Mouse (Mus musculus) liver, embryonic 15.5 days (tissue): ENCODE results near the gene Zscan4c. TPM values are rescaled to one million over a fixed set of nuclear protein-coding genes. Genes with fewer than 3 reads are reported as not detected.
"Not testable (repeated sequence)": the region's sequence is repeated elsewhere in the genome, so short reads cannot be mapped to it uniquely, and the experiment has no call there.

ENCODE experiments used
- ATAC-seq: fragments of 200-750 bp; cut with Nextera tagmentation; 2 replicates; pipeline ENCODE4 v1.8.0; 2017; ENCODE audit warnings: moderate number of reproducible peaks, mild to moderate bottlenecking, moderate library complexity; ENCODE audit not compliant: insufficient read depth
- H3K27ac ChIP-seq: fragments of 300-500 bp; sonication (generic); replicated peaks from 2 replicates; pipeline ENCODE4 v1.5.1; 2015; ENCODE audit warnings: mild to moderate bottlenecking, inconsistent platforms
- H3K27me3 ChIP-seq: fragments of 300-500 bp; sonication (generic); 2 replicates; pipeline ENCODE4 v1.6.1; 2015; ENCODE audit warnings: mild to moderate bottlenecking, inconsistent platforms
- H3K36me3 ChIP-seq: fragments of 300-500 bp; sonication (generic); replicated peaks from 2 replicates; pipeline ENCODE4 v1.6.1; 2015; ENCODE audit warnings: moderate library complexity, mild to moderate bottlenecking, inconsistent platforms
- H3K4me1 ChIP-seq: fragments of 300-500 bp; sonication (generic); replicated peaks from 2 replicates; pipeline ENCODE4 v1.6.1; 2015; ENCODE audit warnings: inconsistent platforms
- H3K4me2 ChIP-seq: fragments of 300-500 bp; sonication (generic); 2 replicates; pipeline ENCODE4 v1.6.1; 2015; ENCODE audit warnings: moderate library complexity, mild to moderate bottlenecking, inconsistent platforms
- H3K4me3 ChIP-seq: fragments of 300-500 bp; sonication (generic); replicated peaks from 2 replicates; pipeline ENCODE4 v1.5.1; 2015; ENCODE audit warnings: mild to moderate bottlenecking, inconsistent platforms
- H3K9ac ChIP-seq: fragments of 300-500 bp; sonication (generic); 2 replicates; pipeline ENCODE4 v1.6.1; 2015; ENCODE audit warnings: moderate library complexity, mild to moderate bottlenecking, inconsistent platforms
- H3K9me3 ChIP-seq: fragments of 300-500 bp; sonication (generic); replicated peaks from 2 replicates; pipeline ENCODE4 v1.6.1; 2016; ENCODE audit warnings: inconsistent platforms
- WGBS: fragments of 180-500 bp; shearing (Covaris S2); methylation state at CpG from one replicate; pipeline ENCODE4 v1.1.7; 2015; ENCODE audit warnings: mixed read lengths; ENCODE audit not compliant: insufficient replicate concordance; 5-methylcytosine and 5-hydroxymethylcytosine counted together
- microRNA-seq: library from miRNA; unstranded; fragments of <30 nt; microRNA quantifications from one replicate; pipeline ENCODE4, GENCODE M21; 2016
- polyA plus RNA-seq: library from polyadenylated mRNA; unstranded; fragments of >200 nt; fragmentation: Nextera tagmentation; extraction: Ambion mirVana; gene quantifications from 2 replicates; pipeline ENCODE4 v1.2.1, GENCODE M21; 2015

Zscan4c gene
- polyA plus RNA-seq: not detected in 2 replicates

DNA sequence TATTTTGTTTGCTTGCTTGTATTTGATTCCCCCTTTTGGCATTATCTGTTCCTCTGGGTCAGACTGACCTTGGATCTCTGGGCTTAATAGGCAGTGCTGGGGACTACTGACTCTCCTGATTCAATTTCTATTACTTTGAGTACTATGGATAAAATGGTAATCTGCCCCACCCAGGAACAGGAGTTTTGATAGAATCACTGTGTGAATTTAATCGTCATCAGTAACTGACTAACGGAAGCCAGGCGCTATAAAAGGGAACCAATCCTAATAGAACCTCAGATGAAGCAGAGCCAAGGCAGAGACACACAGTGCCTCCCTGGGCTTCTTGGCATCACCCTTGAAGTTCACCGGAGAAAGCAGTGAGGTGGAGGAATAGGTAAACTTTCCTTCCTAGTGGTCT, at the start of gene Zscan4c:
TSS of gene Zscan4c (plus strand) at position 301 of the 400 bp plus-strand sequence.
- H3K27ac ChIP-seq, H3K36me3 ChIP-seq, H3K4me2 ChIP-seq, ATAC-seq, H3K9ac ChIP-seq, H3K9me3 ChIP-seq, H3K27me3 ChIP-seq, H3K4me3 ChIP-seq, H3K4me1 ChIP-seq: not testable (repeated sequence)
- 73% methylated on average over 4 of the region's 4 CpGs for WGBS

Small RNAs within 50 kb of the gene (microRNA-seq; reads per million reads assigned to microRNA genes)
- not detected for gene Mir297-1

Other genes starting within 250 kb of the Zscan4c start
- gene Zscan4b, start 100.7 kb upstream of the Zscan4c start, polyA plus RNA-seq: not detected in 2 replicates
- gene Zscan4-ps1, start 63.9 kb downstream of the Zscan4c start, polyA plus RNA-seq: not detected in 2 replicates
- gene Zscan4d, start 160.4 kb downstream of the Zscan4c start, polyA plus RNA-seq: not detected in 2 replicates